Mouse (Mus musculus): ENCODE data around the gene Msh2. TPM values are rescaled to one million over a fixed set of nuclear protein-coding genes. Genes with fewer than 3 reads are reported as not detected.
A peak's percentile ranks its signal among the peaks of the same experiment; 100 is the strongest.

Msh2 gene
- polyA plus RNA-seq, 1 experiment, result 25.9 TPM

DNA sequence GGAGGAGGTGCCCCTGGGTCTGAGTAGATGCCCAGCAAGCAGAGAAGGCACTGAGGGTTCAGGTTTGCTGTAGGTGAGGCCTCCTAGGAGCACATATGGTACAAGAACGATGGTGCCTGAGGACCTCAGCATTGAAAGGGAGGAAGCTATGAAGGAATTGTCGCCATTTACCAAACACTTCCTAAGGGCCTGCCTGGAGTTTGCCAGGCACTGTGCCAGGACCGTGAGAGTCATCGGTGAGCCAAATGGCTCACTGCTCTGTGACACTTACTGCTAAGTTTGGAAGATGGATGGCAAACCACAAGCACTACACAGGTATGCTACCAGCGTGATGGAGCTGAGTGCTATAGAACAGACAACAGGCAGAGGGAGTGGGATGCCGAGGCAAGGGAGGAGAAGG is 94.8 kb downstream of the Msh2 start:
- WGBS, result 77% methylated on average over 6 of the region's 6 CpGs
- H3K27ac ChIP-seq (ENCODE audit: control insufficient read depth, insufficient read depth, low read depth, low read length, poor library complexity), result no peak overlapping the region
- no peak overlapping the region for H3K4me3 ChIP-seq (replicated peaks; ENCODE audit: control insufficient read depth, low read depth, low read length)
- TF ChIP-seq POLR2A (IDR thresholded peaks at IDR 0.05; ENCODE audit: borderline replicate concordance, control insufficient read depth, low read depth, low read length) (no peak), CTCF (IDR thresholded peaks at IDR 0.05; ENCODE audit: control insufficient read depth, insufficient read depth, low read length) (no peak)
- H3K4me1 ChIP-seq (ENCODE audit: control insufficient read depth, insufficient read depth, low read length), result no peaks in the 10 kb centered on the region

- no peak for TF ChIP-seq CTCF (IDR thresholded peaks at IDR 0.05; ENCODE audit: control insufficient read depth, insufficient read depth, low read length)
- no peak for TF ChIP-seq POLR2A (IDR thresholded peaks at IDR 0.05; ENCODE audit: borderline replicate concordance, control insufficient read depth, low read depth, low read length)
- WGBS, result 69% methylated on average over 5 of the region's 5 CpGs
- Histone ChIP-seq H3K4me3 (replicated peaks; ENCODE audit: control insufficient read depth, low read depth, low read length) (no peak overlapping the region), H3K27ac (ENCODE audit: control insufficient read depth, insufficient read depth, low read depth, low read length, poor library complexity) (no peak overlapping the region), H3K4me1 (ENCODE audit: control insufficient read depth, insufficient read depth, low read length) (no peaks in the 10 kb centered on the region)
Measured at GRCm38 (mm10) chr17:87770766-87771165, 98.6 kb downstream of the Msh2 start.

GRCm38 (mm10) chr17:87773175-87773574 is 101.0 kb downstream of the Msh2 start:
- no peak overlapping the region for H3K4me3 ChIP-seq (replicated peaks; ENCODE audit: control insufficient read depth, low read depth, low read length)
- WGBS, result 70% methylated on average over 3 of the region's 3 CpGs
- no peaks in the 10 kb centered on the region for H3K4me1 ChIP-seq (ENCODE audit: control insufficient read depth, insufficient read depth, low read length)
- no peak overlapping the region for H3K27ac ChIP-seq (ENCODE audit: control insufficient read depth, insufficient read depth, low read depth, low read length, poor library complexity)
- TF ChIP-seq POLR2A (IDR thresholded peaks at IDR 0.05; ENCODE audit: borderline replicate concordance, control insufficient read depth, low read depth, low read length) (no peak), CTCF (IDR thresholded peaks at IDR 0.05; ENCODE audit: control insufficient read depth, insufficient read depth, low read length) (peak; percentile 62)

Other genes starting within 250 kb of the Msh2 start
- not detected in 2 replicates for gene Stpg4, start 244.6 kb upstream of the Msh2 start, polyA plus RNA-seq (2011; ENCODE audit: insufficient read depth, insufficient read length, low replicate concordance, missing spikeins)
- 210 and 304 TPM in 2 replicates for gene Calm2, start 225.4 kb upstream of the Msh2 start, polyA plus RNA-seq (2011; ENCODE audit: insufficient read depth, insufficient read length, low replicate concordance, missing spikeins)
- gene Epcam, start 36.4 kb upstream of the Msh2 start, polyA plus RNA-seq (2011; ENCODE audit: insufficient read depth, insufficient read length, low replicate concordance, missing spikeins), result 1.1 and 16.0 TPM in 2 replicates
- 0.66 and 1.8 TPM in 2 replicates for gene Kcnk12, start 125.7 kb downstream of the Msh2 start, polyA plus RNA-seq (2011; ENCODE audit: insufficient read depth, insufficient read length, low replicate concordance, missing spikeins)
- gene Rpl36-ps4, start 248.6 kb downstream of the Msh2 start, polyA plus RNA-seq (2011; ENCODE audit: insufficient read depth, insufficient read length, low replicate concordance, missing spikeins), result not detected in 2 replicates